Comparison of ENCODE assay signal across 32 mouse cellular contexts in genomic region chr11:115460976-115461375, GRCm38 (mm10). TPM values are rescaled to one million over a fixed set of nuclear protein-coding genes. Genes with fewer than 3 reads are reported as not detected.
A peak's percentile ranks its signal among the peaks of the same experiment; 100 is the strongest.
DNase-seq lines count a peak whose midpoint lies in the region; ATAC-seq lines count a peak whose summit lies in the region.
"Had no signal": no experiment of that assay in that cellular context is flagged by ENCODE, and none has a peak within 500 bp of the region (broad histone marks: within the 10 kb centered on the region; RNA-seq: fewer than 3 reads in every experiment).

No protein-coding gene starts in this region.

- H3K9me3 ChIP-seq in kidney, embryonic 14.5 days (ENCODE audit: control insufficient read depth, low read length) = no peaks in the 10 kb centered on the region
- H3K9me3 ChIP-seq in liver, embryonic 12.5 days (replicated peaks) = no peaks in the 10 kb centered on the region
- H3K9me3 ChIP-seq: forebrain, embryonic 10.5 days; forebrain, embryonic 13.5 days; heart, embryonic 12.5 days; heart, embryonic 15.5 days had no signal

- no peaks in the 10 kb centered on the region for H3K36me3 ChIP-seq in kidney, embryonic 14.5 days (ENCODE audit: control insufficient read depth, insufficient read depth, low read length)
- no peaks in the 10 kb centered on the region for H3K36me3 ChIP-seq in liver, embryonic 12.5 days
- H3K36me3 ChIP-seq: forebrain, embryonic 10.5 days; heart, embryonic 12.5 days; heart, embryonic 15.5 days had no signal

- peaks cover 10% of the 10 kb centered on the region; the same call in 1 of the 2 replicates for H3K4me1 ChIP-seq in kidney, embryonic 14.5 days (ENCODE audit: control insufficient read depth, insufficient read depth, low read length)
- H3K4me1 ChIP-seq in liver, embryonic 12.5 days = peaks cover 11% of the 10 kb centered on the region

- WGBS in kidney, embryonic 14.5 days = 32% methylated on average over 8 of the region's 8 CpGs
- 22% methylated on average over 8 of the region's 8 CpGs for WGBS in liver, embryonic 12.5 days (ENCODE audit: insufficient replicate concordance)

- no peak overlapping the region for H3K4me3 ChIP-seq in kidney, embryonic 14.5 days (ENCODE audit: low read length)
- H3K4me3 ChIP-seq in liver, embryonic 12.5 days = no peak overlapping the region
- H3K4me3 ChIP-seq: forebrain, embryonic 10.5 days; forebrain, embryonic 13.5 days; heart, embryonic 12.5 days; heart, embryonic 15.5 days had no signal

- no peak for ATAC-seq in kidney, embryonic 14.5 days (ENCODE audit: low FRiP score, low TSS enrichment)
- no peak for ATAC-seq in liver, embryonic 12.5 days
- ATAC-seq: CD4-positive, CD25-positive, alpha-beta regulatory T cell, adult 4 months; forebrain, embryonic 13.5 days; forebrain, embryonic 16.5 days; hindbrain, postnatal 0 days; inflammation-experienced regulatory T-cells, adult 6 months had no signal

- no peak overlapping the region for H3K4me2 ChIP-seq in kidney, embryonic 14.5 days (replicated peaks; ENCODE audit: low read depth, low read length)
- no peak overlapping the region for H3K4me2 ChIP-seq in liver, embryonic 12.5 days
- H3K4me2 ChIP-seq: forebrain, embryonic 13.5 days; heart, embryonic 12.5 days; heart, embryonic 15.5 days; hindbrain, embryonic 14.5 days had no signal

- no peak overlapping the region for H3K9ac ChIP-seq in kidney, embryonic 14.5 days (ENCODE audit: low read depth, low read length)
- no peak overlapping the region for H3K9ac ChIP-seq in liver, embryonic 12.5 days
- H3K9ac ChIP-seq: forebrain, embryonic 13.5 days; heart, embryonic 12.5 days; heart, embryonic 15.5 days; hindbrain, embryonic 14.5 days had no signal

- DNase-seq in heart, adult 11 months = peak; percentile 81
- no peak for DNase-seq in heart, postnatal 4 days
- DNase-seq in kidney, postnatal 14 days = peak; percentile 22
- peak; percentile 63 for DNase-seq in thymus, postnatal 14 days
- no peak for DNase-seq in thymus, postnatal 0 days (ENCODE audit: low spot score)
- DNase-seq: adrenal gland, adult 2 months; adrenal gland, postnatal 14 days; cerebellum, adult 11 months; cerebellum, adult 2 months; cerebellum, adult 9-11 months; cerebellum, postnatal 36 days; gastrocnemius, postnatal 25 days; heart, postnatal 10 days; heart, postnatal 36 days had no signal

- H3K27me3 ChIP-seq in kidney, embryonic 14.5 days (ENCODE audit: control insufficient read depth, insufficient read depth, low read length) = no peaks in the 10 kb centered on the region
- peaks cover 37% of the 10 kb centered on the region for H3K27me3 ChIP-seq in liver, embryonic 12.5 days (replicated peaks)
- H3K27me3 ChIP-seq: heart, embryonic 15.5 days had no signal

- no peak overlapping the region for H3K27ac ChIP-seq in kidney, embryonic 14.5 days (ENCODE audit: low read depth, low read length)
- no peak overlapping the region for H3K27ac ChIP-seq in liver, embryonic 12.5 days
- H3K27ac ChIP-seq: forebrain, embryonic 10.5 days; forebrain, embryonic 13.5 days; heart, embryonic 15.5 days; hindbrain, embryonic 14.5 days; hindbrain, postnatal 0 days had no signal

RNA-seq across cellular contexts. Expression of gene Slc16a5, which starts 1.3 kb away (rescaled TPM):
- under 1 TPM in 1 of 2 experiments, not detected in 1; 0.29 TPM for total RNA-seq in heart, postnatal 4 days (2021)
- polyA plus RNA-seq in kidney, embryonic 14.5 days (2014; fragmentation: Nextera tagmentation; extraction: Ambion mirVana) = 9.0 and 10.7 TPM in 2 replicates
- 206 and 207 TPM in 2 replicates for polyA plus RNA-seq in thymus, postnatal 0 days (2015; fragmentation: Nextera tagmentation; extraction: Ambion mirVana)
- 0.08 and 0.10 TPM in 2 replicates for polyA plus RNA-seq in liver, embryonic 12.5 days (2016; fragmentation: Nextera tagmentation; extraction: Ambion mirVana)
- total RNA-seq: gastrocnemius, adult 18-20 months; gastrocnemius, postnatal 25 days; heart, adult 8-10 months; heart, postnatal 36 days; MEL had no signal
- polyA plus RNA-seq: adrenal gland, adult 2 months; embryonic facial prominence, embryonic 11.5 days; forebrain, embryonic 13.5 days; forebrain, embryonic 16.5 days; heart, embryonic 12.5 days; hindbrain, embryonic 14.5 days had no signal

RNA-seq across cellular contexts. Expression of gene Armc7, which starts 14.5 kb away (rescaled TPM):
- 1 to 10 TPM; 3.1 to 4.3 TPM for total RNA-seq in heart, postnatal 4 days (2021)
- 5.7 and 7.9 TPM in 2 replicates for polyA plus RNA-seq in kidney, embryonic 14.5 days (2014; fragmentation: Nextera tagmentation; extraction: Ambion mirVana)
- 30.0 and 34.5 TPM in 2 replicates for polyA plus RNA-seq in thymus, postnatal 0 days (2015; fragmentation: Nextera tagmentation; extraction: Ambion mirVana)
- polyA plus RNA-seq in liver, embryonic 12.5 days (2016; fragmentation: Nextera tagmentation; extraction: Ambion mirVana) = 4.0 and 4.2 TPM in 2 replicates

RNA-seq across cellular contexts. Expression of gene Trim80, which starts 20.6 kb away (rescaled TPM):
- not detected for total RNA-seq in heart, postnatal 4 days (2021)
- 0.14 and 0.33 TPM in 2 replicates for polyA plus RNA-seq in kidney, embryonic 14.5 days (2014; fragmentation: Nextera tagmentation; extraction: Ambion mirVana)
- 0.89 and 1.1 TPM in 2 replicates for polyA plus RNA-seq in thymus, postnatal 0 days (2015; fragmentation: Nextera tagmentation; extraction: Ambion mirVana)
- 0.18 and 0.22 TPM in 2 replicates for polyA plus RNA-seq in liver, embryonic 12.5 days (2016; fragmentation: Nextera tagmentation; extraction: Ambion mirVana)
- total RNA-seq: adrenal gland, postnatal 14 days; adrenal gland, postnatal 4 days; gastrocnemius, adult 18-20 months; gastrocnemius, postnatal 25 days; heart, postnatal 10 days; heart, postnatal 36 days; hindbrain, postnatal 0 days; MEL had no signal
- polyA plus RNA-seq: C2C12; CD4-positive, CD25-positive, alpha-beta regulatory T cell, adult 4 months; embryonic facial prominence, embryonic 11.5 days; forebrain, embryonic 13.5 days; forebrain, embryonic 16.5 days; heart, embryonic 15.5 days; hindbrain, embryonic 11.5 days; hindbrain, embryonic 14.5 days; inflammation-experienced regulatory T-cells, adult 6 months had no signal

RNA-seq across cellular contexts. Expression of gene Nt5c, which starts 30.7 kb away (rescaled TPM):
- total RNA-seq in heart, postnatal 4 days (2021) = 10 to 100 TPM; 27.3 to 27.4 TPM
- polyA plus RNA-seq in kidney, embryonic 14.5 days (2014; fragmentation: Nextera tagmentation; extraction: Ambion mirVana) = 75.6 and 76.3 TPM in 2 replicates
- polyA plus RNA-seq in thymus, postnatal 0 days (2015; fragmentation: Nextera tagmentation; extraction: Ambion mirVana) = 210 and 221 TPM in 2 replicates
- polyA plus RNA-seq in liver, embryonic 12.5 days (2016; fragmentation: Nextera tagmentation; extraction: Ambion mirVana) = 68.4 and 69.0 TPM in 2 replicates

RNA-seq across cellular contexts. Expression of gene Kctd2, which starts 41.0 kb away (rescaled TPM):
- 10 to 100 TPM; 22.8 to 27.3 TPM for total RNA-seq in heart, postnatal 4 days (2021)
- polyA plus RNA-seq in kidney, embryonic 14.5 days (2014; fragmentation: Nextera tagmentation; extraction: Ambion mirVana) = 22.7 and 23.9 TPM in 2 replicates
- polyA plus RNA-seq in thymus, postnatal 0 days (2015; fragmentation: Nextera tagmentation; extraction: Ambion mirVana) = 30.5 and 37.5 TPM in 2 replicates
- 8.6 and 9.3 TPM in 2 replicates for polyA plus RNA-seq in liver, embryonic 12.5 days (2016; fragmentation: Nextera tagmentation; extraction: Ambion mirVana)

Comparison
In these comparisons a context has a peak if more than half of its experiments do, and no peak if none do; other contexts are left out.
1. DNase-seq: peak in heart, adult 11 months (single experiment), kidney, postnatal 14 days (single experiment) and thymus, postnatal 14 days (single experiment); none in heart, postnatal 4 days (single experiment) and thymus, postnatal 0 days (single experiment).
2. RNA of gene Slc16a5, which starts 1.3 kb away (polyA plus RNA-seq): 206 to 207 TPM in thymus, postnatal 0 days; 9.0 to 10.7 TPM in kidney, embryonic 14.5 days and 0.08 to 0.10 TPM in liver, embryonic 12.5 days; every median in the first group is over 10 times any median in the second.